Mouse (Mus musculus) spleen, adult 2 months (tissue): ENCODE results near the gene Nell1. TPM values are rescaled to one million over a fixed set of nuclear protein-coding genes. Genes with fewer than 3 reads are reported as not detected.

Source experiments
- DNase-seq, 2 experiments: peaks; one replicate each; pipeline versions ENCODE4 v3.0.0 to v3.0.0-alpha.2; 2012 to 2021; ENCODE audit warnings: low spot score in 2 of 2, low read depth in 1 of 2
- H3K27ac ChIP-seq: fragments of 200-500 bp; 2 replicates; pipeline ENCODE4 v1.5.1; 2012; ENCODE audit warnings: low read length, inconsistent platforms; ENCODE audit not compliant: insufficient read depth
- H3K27me3 ChIP-seq: fragments of 200-500 bp; 2 replicates; pipeline ENCODE4 v1.6.1; 2012; ENCODE audit warnings: mild to moderate bottlenecking, moderate library complexity, low read length, inconsistent platforms; ENCODE audit not compliant: control insufficient read depth, insufficient read depth
- H3K36me3 ChIP-seq: fragments of 200-500 bp; 2 replicates; pipeline ENCODE4 v1.6.1; 2012; ENCODE audit warnings: mild to moderate bottlenecking, low read length, inconsistent platforms; ENCODE audit not compliant: control insufficient read depth, insufficient read depth
- H3K4me1 ChIP-seq: fragments of 200-500 bp; 2 replicates; pipeline ENCODE4 v1.6.1; 2011; ENCODE audit warnings: inconsistent platforms; ENCODE audit not compliant: control insufficient read depth, insufficient read depth, insufficient read length
- H3K4me3 ChIP-seq: fragments of 200-500 bp; 2 replicates; pipeline ENCODE4 v1.5.1; 2011; ENCODE audit warnings: mild to moderate bottlenecking, inconsistent platforms; ENCODE audit not compliant: insufficient read depth, insufficient read length; ENCODE audit errors: extremely low read depth
- CTCF ChIP-seq: fragments of 200-500 bp; IDR thresholded peaks from 2 replicates; pipeline ENCODE4 v1.5.1; 2011; ENCODE audit warnings: mild to moderate bottlenecking, inconsistent platforms; ENCODE audit not compliant: insufficient read depth, insufficient read length, insufficient replicate concordance; ENCODE audit errors: extremely low read depth
- POLR2A ChIP-seq: fragments of 200-500 bp; IDR thresholded peaks from 2 replicates; pipeline ENCODE4 v1.6.1; 2011; ENCODE audit warnings: low read depth, low read length, inconsistent platforms
- WGBS: fragments of 180-500 bp; shearing (Covaris S2); methylation state at CpG from one replicate; pipeline ENCODE4 v1.1.7; 2018; 5-methylcytosine and 5-hydroxymethylcytosine counted together
- polyA plus RNA-seq: library from polyadenylated mRNA; depleted of rRNA; stranded (reverse); fragments of >200 nt; gene quantifications from 2 replicates; pipeline ENCODE4 v1.2.3, GENCODE M21; 2012

Gene Nell1
- polyA plus RNA-seq, 1 experiment = not detected

GRCm38 (mm10) chr7:50041112-50041511, 66.4 kb downstream of the Nell1 start:
- H3K27me3 ChIP-seq = no peaks in the 10 kb centered on the region
- DNase-seq = no peak
- 36% methylated on average over 6 of the region's 6 CpGs for WGBS
- H3K4me1 ChIP-seq = no peaks in the 10 kb centered on the region
- TF ChIP-seq CTCF (no peak), POLR2A (no peak)
- H3K4me3 ChIP-seq = no peak overlapping the region
- no peak overlapping the region for H3K27ac ChIP-seq
- H3K36me3 ChIP-seq = no peaks in the 10 kb centered on the region

DNA sequence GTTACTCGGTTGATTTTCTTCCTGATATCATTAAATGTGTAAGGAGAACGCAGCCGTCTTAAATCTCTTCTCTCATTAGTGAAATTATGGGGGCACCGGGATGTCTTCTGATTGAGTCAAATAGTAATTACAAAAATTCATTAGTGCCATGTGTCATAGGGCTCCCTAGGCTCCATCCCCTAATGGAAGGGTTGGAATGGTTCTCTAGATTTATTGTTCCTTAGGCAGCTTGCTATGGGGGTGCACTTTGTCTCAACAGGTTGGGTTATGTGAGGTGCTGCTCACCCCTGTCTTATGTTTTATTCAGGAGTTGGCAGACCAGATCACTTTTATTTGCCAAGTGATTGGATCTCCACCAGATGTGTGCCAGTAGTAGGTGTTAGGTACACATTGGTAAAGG, 75.5 kb downstream of the Nell1 start:
- no peak for DNase-seq
- Histone ChIP-seq H3K4me3 (no peak overlapping the region), H3K36me3 (no peaks in the 10 kb centered on the region), H3K27ac (no peak overlapping the region), H3K4me1 (no peaks in the 10 kb centered on the region), H3K27me3 (no peaks in the 10 kb centered on the region)
- WGBS = 87% methylated on average over 4 of the region's 4 CpGs
- no peak for TF ChIP-seq POLR2A
- no peak for TF ChIP-seq CTCF

GRCm38 (mm10) chr7:50053704-50054103, 79.0 kb downstream of the Nell1 start:
- no peak for DNase-seq
- H3K4me1 ChIP-seq = no peaks in the 10 kb centered on the region
- TF ChIP-seq CTCF (no peak), POLR2A (no peak)
- no peak overlapping the region for H3K27ac ChIP-seq
- WGBS = 83% methylated on average over 2 of the region's 2 CpGs
- no peaks in the 10 kb centered on the region for H3K27me3 ChIP-seq
- no peak overlapping the region for H3K4me3 ChIP-seq
- H3K36me3 ChIP-seq = no peaks in the 10 kb centered on the region

DNA sequence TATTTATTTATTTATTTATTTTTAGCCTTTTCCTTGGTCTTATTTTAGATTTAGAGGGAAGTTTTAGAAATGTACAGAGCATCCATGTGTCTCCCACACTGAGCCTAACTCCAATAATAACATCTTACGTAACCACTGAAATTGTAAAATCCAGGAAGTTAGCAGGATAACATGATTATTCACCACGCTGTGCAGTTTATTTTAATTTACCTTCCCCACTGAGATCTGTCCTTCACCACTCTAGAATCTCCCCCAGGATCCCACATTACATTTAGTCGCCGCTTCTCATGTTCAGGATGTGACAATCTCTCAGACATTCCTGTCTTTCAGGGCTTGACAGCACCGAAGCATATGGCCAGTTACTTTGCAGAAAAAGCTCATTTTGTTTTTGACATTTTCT, 119.8 kb downstream of the Nell1 start:
- Histone ChIP-seq H3K4me1 (no peaks in the 10 kb centered on the region), H3K27me3 (no peaks in the 10 kb centered on the region), H3K36me3 (no peaks in the 10 kb centered on the region), H3K4me3 (no peak overlapping the region), H3K27ac (no peak overlapping the region)
- DNase-seq = no peak
- WGBS = 86% methylated on average over 5 of the region's 5 CpGs
- TF ChIP-seq CTCF (no peak), POLR2A (no peak)

DNA sequence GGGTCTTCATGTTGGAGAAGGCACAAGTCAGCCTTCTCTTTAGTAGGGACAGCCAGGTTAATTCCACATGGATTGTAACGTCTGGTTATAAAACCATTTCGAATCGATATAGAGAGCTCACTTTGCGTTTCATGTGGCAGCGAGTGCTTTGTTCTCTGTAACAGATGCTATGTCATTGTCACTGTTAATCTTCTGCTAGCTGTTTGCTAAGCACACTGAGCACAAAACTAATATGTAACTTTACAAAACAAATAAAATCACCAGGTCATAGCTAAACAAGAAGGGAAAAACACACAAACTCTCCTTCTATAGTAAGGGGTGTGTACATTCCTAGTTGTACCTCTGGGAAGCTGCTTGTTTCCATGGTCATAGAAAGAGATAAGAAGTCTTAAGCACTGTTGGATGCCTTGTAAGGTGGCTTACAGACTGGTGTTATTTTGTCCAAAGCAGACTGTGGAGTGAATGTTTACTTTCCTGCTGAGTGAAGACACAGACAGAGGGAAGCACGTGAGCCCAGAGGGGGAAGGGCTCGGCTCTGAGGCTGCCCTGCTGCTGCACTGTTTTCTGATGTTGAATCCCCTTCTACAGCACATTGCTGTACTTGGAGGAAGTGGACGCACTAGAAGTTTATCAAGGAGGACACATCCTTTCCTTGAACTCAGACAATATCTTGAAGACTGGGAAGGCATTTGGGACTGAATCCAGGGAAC, 131.1 kb downstream of the Nell1 start:
- no peaks in the 10 kb centered on the region for H3K27me3 ChIP-seq
- no peaks in the 10 kb centered on the region for H3K4me1 ChIP-seq
- H3K27ac ChIP-seq = no peak overlapping the region
- WGBS = 61% methylated on average over 8 of the region's 8 CpGs
- DNase-seq = no peak
- no peak for TF ChIP-seq POLR2A
- no peak for TF ChIP-seq CTCF
- H3K36me3 ChIP-seq = no peaks in the 10 kb centered on the region
- no peak overlapping the region for H3K4me3 ChIP-seq

DNA sequence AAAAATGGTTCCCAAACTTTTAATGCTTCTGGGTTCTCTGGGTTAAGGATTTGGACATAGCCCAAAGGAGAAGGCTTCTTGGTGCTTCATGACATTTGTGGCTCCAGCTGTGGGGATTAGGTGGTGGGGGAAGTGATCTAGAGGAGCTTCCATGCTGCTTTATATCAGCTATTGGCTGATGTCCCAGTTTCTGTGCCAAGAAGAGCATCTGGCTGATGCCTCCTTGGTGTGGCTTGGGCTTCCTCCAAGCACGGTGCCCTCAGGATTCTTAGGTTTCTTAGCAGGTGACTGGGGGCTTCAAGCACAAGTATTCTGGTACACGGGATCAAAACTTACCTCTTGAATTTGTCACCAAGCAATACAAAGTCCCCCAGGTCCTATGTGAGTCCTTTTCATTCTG, 132.6 kb downstream of the Nell1 start:
- 87% methylated on average over 2 of the region's 2 CpGs for WGBS
- H3K4me3 ChIP-seq = no peak overlapping the region
- TF ChIP-seq CTCF = no peak
- no peak for TF ChIP-seq POLR2A
- H3K27me3 ChIP-seq = no peaks in the 10 kb centered on the region
- no peak overlapping the region for H3K27ac ChIP-seq
- no peaks in the 10 kb centered on the region for H3K36me3 ChIP-seq
- DNase-seq = no peak
- no peaks in the 10 kb centered on the region for H3K4me1 ChIP-seq

DNA sequence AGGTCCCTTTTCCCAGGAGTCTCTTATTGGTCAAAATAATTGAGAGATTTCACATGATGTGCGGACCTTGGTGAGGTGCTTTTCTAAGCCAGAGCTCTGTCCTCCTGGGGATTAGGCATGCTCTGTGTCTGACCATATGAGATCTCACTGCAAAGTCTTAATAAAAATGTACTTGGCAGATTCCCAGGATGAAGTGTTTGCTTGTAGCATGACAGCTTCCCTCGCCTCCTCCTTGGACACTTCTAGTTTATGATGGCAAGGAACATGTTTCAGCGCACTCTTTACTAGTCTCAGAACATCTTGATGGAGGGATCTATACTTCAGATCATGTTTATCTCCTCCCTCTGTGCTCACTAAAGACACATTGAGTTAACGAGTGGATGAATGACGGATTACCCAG, 143.7 kb downstream of the Nell1 start:
- TF ChIP-seq POLR2A (no peak), CTCF (no peak)
- no peak for DNase-seq
- H3K27me3 ChIP-seq = no peaks in the 10 kb centered on the region
- WGBS = 88% methylated on average over 5 of the region's 5 CpGs
- no peaks in the 10 kb centered on the region for H3K36me3 ChIP-seq
- H3K27ac ChIP-seq = no peak overlapping the region
- no peak overlapping the region for H3K4me3 ChIP-seq
- no peaks in the 10 kb centered on the region for H3K4me1 ChIP-seq
